Mouse (Mus musculus): ENCODE measurements around the gene Kif26a.
A peak's percentile ranks its signal among the peaks of the same experiment; 100 is the strongest.

DNA sequence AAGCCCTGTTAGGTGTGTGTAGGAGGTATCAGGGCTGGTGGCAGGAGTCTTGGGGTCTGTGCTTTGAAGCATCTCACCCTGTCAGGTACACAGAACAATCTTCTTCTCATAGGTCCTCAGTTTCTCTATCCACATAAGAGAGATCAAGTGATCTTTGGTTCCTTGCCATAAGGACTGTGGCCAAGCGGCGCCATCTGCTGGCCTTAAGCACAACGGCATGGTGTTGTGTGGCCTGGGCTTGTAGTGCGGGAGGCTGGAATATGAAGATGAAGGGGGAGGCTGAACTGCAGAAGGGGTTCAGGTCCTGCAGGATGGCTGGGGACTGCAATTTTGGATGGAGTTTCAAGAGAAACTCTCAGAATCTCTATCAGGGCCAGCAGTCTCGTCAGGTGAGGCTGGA is 5.8 kb upstream of the Kif26a start:
- TF ChIP-seq CTCF (IDR thresholded peaks at IDR 0.05; ENCODE audit: insufficient read depth, low read length) (peak; percentile 94), POLR2A (IDR thresholded peaks at IDR 0.05; ENCODE audit: borderline replicate concordance, extremely low read depth, low read depth, low read length) (no peak)

Data from lung, adult 2 months (tissue).